Mouse (Mus musculus) liver, adult 2 months (tissue): Measurements from ENCODE around the gene Lcn8.

Experiments used
- CTCF ChIP-seq: fragments of 200-500 bp; IDR thresholded peaks from 2 replicates; pipeline ENCODE4 v1.5.1; 2011; ENCODE audit warnings: low read depth, low read length, control low read depth
- POLR2A ChIP-seq: fragments of 200-500 bp; IDR thresholded peaks from 2 replicates; pipeline ENCODE4 v1.6.1; 2011; ENCODE audit warnings: low read length, control low read depth; ENCODE audit not compliant: insufficient read depth; ENCODE audit errors: extremely low read depth

GRCm38 (mm10) chr2:25657652-25658051 is 4.7 kb downstream of the Lcn8 start, which contains the start of gene Lcn5:
- TF ChIP-seq CTCF (no peak), POLR2A (no peak)
